Mouse (Mus musculus) inflammation-experienced regulatory T-cells, adult 16 weeks (primary cell): ENCODE data around the gene Bpnt1. TPM values are rescaled to one million over a fixed set of nuclear protein-coding genes. Genes with fewer than 3 reads are reported as not detected.

ENCODE experiments used
- polyA plus RNA-seq: library from polyadenylated mRNA; unstranded; fragments of 100-300 nt; shearing (Covaris generic); gene quantifications from one replicate; pipeline ENCODE4 v1.2.1, GENCODE M21; 2017

The Bpnt1 gene
- polyA plus RNA-seq: 14.0 TPM

DNA sequence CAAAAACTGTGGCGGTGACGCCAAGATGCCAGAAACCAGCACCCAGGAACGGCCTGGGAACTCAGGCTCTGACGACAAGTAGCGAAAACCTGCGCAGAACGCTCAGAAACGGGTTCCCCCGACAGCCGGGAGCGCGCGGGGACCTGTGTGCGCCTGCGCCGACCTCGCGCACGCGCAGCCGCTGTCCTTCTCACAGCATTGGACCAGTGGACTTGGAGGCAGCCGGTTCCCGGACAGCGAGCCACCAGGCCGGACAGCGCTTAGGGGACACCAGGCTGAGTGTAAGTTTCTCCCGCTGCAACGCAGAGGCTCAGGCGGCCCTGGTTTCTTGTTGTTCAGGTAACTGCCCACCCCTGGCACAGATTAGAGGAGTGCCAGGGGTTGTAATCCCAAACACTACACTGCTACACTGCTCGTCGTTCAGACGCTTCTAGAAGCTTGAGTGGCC is at the start of gene Bpnt1:
Gene Bpnt1, plus strand, starts transcription at position 167 of the 448 bp plus-strand sequence.

DNA sequence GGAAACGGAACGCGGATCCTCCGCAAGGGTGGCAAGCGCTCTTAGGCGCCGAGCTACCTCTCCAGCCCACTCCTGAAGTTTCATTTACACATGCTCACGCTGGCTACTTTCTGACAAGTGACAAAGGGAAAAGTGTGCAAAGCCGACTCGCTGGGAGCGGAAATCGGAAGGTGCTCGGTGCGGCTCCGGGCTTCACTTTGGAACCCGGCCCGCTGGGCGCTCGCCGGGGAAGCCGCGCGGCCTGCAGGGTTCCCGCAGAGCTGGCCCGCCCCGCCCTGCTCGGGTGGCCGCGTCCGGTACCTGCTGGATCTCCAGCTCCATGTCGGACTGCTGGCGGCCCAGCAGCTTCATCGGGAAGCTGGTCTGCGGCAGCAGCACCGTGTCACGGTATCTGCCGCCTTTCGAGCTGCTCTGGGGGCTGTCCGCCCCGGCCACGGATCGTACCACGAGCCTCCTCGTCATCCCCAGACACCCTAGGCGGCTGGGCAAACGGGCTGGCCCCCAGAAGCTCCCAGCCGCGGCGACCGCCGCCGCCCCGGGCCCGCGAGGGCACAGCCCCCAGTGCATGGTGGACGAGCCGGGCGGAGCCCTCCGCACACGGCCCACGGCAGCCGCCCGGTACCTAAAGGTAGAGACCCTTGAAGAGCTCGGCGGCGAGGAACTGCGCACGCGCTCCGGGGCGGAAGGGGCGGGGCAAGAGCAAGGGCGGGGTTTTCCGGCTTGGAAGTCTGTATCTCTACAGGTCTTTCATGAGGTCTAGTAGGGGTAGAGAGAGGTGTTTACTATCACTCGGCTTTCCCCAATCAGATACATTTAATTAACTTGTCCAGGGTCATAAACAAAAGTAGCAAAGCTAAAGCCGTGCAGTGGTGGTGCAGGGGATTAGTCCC is 3.0 kb upstream of the Bpnt1 start, which contains the start of gene Iars2:
Gene Iars2, minus strand, starts transcription at position 676 of the 890 bp plus-strand sequence.

DNA sequence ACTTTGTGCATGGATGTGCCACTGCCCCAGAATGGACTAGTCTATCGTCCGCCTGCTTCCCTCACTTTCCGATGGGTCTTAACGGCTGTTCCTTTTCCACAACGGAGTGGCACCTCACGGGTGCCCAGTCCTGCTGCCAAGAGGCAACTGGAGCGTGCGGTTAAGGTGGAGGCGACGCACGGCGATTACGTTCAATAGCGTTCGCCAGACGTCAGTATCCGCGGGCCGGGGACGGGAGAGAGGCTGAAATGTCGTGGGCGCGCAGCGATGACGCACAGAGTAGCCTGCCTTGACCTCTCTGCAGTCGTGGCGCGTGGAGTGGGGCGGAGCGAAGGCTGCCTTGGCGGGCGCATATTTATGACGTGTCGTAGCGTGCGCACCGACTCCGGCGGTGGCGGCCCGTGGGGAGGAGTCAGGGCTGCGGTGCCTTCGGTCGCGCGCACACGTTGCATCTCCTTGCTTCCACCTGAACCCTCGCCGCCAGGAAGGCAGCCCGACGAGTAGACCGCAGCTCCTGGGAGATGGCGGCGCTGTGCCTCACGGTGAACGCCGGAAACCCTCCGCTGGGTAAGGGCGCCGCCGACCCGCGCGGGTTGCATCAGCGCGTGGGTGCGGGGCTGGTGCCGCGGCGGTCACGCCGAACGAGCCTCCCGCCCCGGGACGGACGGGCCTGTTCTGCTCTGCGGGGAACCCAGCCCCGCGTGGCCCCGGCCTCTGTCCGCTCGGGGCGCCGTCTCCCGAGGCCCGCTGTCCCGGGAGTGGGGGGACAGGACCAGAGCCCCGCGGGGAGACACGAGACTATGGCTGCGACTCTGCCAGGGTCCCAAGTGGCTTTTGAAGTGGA is 30.9 kb downstream of the Bpnt1 start, which contains the start of gene Eprs:
Gene Eprs, plus strand, starts transcription at position 368 of the 844 bp plus-strand sequence.

Other genes starting within 250 kb of the Bpnt1 start
- 49.0 TPM for gene Rab3gap2, start 128.0 kb upstream of the Bpnt1 start, polyA plus RNA-seq
- 25.7 TPM for gene Iars2, start 2.8 kb upstream of the Bpnt1 start, polyA plus RNA-seq
- gene Eprs, start 30.9 kb downstream of the Bpnt1 start, polyA plus RNA-seq: 137 TPM
- gene Slc30a10, start 122.7 kb downstream of the Bpnt1 start, polyA plus RNA-seq: not detected